Comparison of ENCODE assay signal across 8 mouse cellular contexts in the genomic region with DNA sequence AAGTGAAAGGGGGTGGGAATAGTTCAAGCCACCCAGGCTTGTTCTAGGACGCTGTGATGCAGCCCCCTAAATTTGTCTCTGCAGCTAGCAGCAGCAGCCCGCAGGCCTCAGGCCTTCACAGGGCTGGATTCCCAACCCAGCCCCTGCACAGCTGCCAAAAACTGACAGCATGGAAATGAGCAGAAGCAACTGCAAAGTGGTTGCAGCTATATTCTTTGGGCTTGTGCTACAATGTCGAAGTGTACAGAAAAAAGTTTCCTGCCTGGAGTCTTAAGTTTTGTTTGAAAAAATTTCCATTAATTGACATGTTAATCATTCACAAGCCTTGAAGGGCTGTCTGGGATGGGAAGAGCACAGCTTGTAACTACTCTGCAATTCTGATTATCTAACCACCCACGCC.
DNase-seq lines count a peak whose midpoint lies in the region; ATAC-seq and TF ChIP-seq lines count a peak whose summit lies in the region.
"Had no signal": no experiment of that assay in that cellular context is flagged by ENCODE, and none has a peak within 500 bp of the region (broad histone marks: within the 10 kb centered on the region; RNA-seq: fewer than 3 reads in every experiment).

No protein-coding gene starts in this region.

- no peak overlapping the region for H3K4me2 ChIP-seq in kidney, embryonic 15.5 days
- H3K4me2 ChIP-seq: heart, embryonic 13.5 days had no signal

- H3K4me1 ChIP-seq in ES-E14 (ENCODE audit: control insufficient read depth in 2 of 2, insufficient read depth in 2 of 2, low read length in 2 of 2, poor library complexity in 1 of 2): no peaks in the 10 kb centered on the region
- peaks cover 15% of the 10 kb centered on the region for H3K4me1 ChIP-seq in kidney, embryonic 15.5 days

- WGBS in kidney, embryonic 15.5 days: 23% methylated on average over 4 of the region's 4 CpGs

- H3K9ac ChIP-seq in ES-E14 (ENCODE audit: insufficient read depth, low read depth, low read length, poor library complexity, severe bottlenecking): no peak overlapping the region
- H3K9ac ChIP-seq in kidney, embryonic 15.5 days: no peak overlapping the region
- H3K9ac ChIP-seq: heart, embryonic 13.5 days had no signal

- H3K36me3 ChIP-seq in ES-E14 (ENCODE audit: control insufficient read depth, insufficient read depth, low read length, poor library complexity, severe bottlenecking): no peaks in the 10 kb centered on the region
- H3K36me3 ChIP-seq in kidney, embryonic 15.5 days: no peaks in the 10 kb centered on the region
- H3K36me3 ChIP-seq: heart, embryonic 13.5 days had no signal

- no peak overlapping the region for H3K4me3 ChIP-seq in ES-E14 (ENCODE audit: insufficient read depth in 1 of 2, low read depth in 1 of 2, low read length in 2 of 2, poor library complexity in 1 of 2, severe bottlenecking in 1 of 2)
- H3K4me3 ChIP-seq in kidney, embryonic 15.5 days (replicated peaks): no peak overlapping the region
- H3K4me3 ChIP-seq: heart, embryonic 13.5 days had no signal

- ATAC-seq in kidney, embryonic 15.5 days (replicated peaks; ENCODE audit: low FRiP score): peak; percentile 66

- in situ Hi-C loops in ES-E14 (cut with MboI; ENCODE audit: low sequenced_read_pairs in 2 of 2, unreplicated experiment in 2 of 2): no loop called here

- DNase-seq in left cerebral cortex, postnatal 10 days (ENCODE audit: extremely low spot score in 1 of 2, low spot score in 2 of 2): peak; percentile 7 to 24
- no peak for DNase-seq in left cerebral cortex, adult 18-20 months (ENCODE audit: low spot score in 2 of 2)
- DNase-seq in ES-E14 (ENCODE audit: low read depth, low spot score) (peak; percentile 2), ZHBTc4 (ENCODE audit: low read depth, low spot score) (peak; percentile 23)
- no peak for DNase-seq in spleen, adult 12 weeks (ENCODE audit: low spot score)
- no peak for DNase-seq in spleen, postnatal 10 days (ENCODE audit: low spot score in 2 of 2)

- H3K27ac ChIP-seq in ES-E14 (ENCODE audit: insufficient read depth, low read depth, low read length, poor library complexity, severe bottlenecking): no peak overlapping the region
- H3K27ac ChIP-seq in kidney, embryonic 15.5 days: peak overlapping the region; percentile 75
- H3K27ac ChIP-seq: heart, embryonic 13.5 days had no signal

- intact Hi-C loops in left cerebral cortex, postnatal 10 days (cut with DNase I): no loop called here

- H3K9me3 ChIP-seq in ES-E14 (ENCODE audit: control insufficient read depth, insufficient read depth, low read depth, low read length): no peaks in the 10 kb centered on the region
- no peaks in the 10 kb centered on the region for H3K9me3 ChIP-seq in kidney, embryonic 15.5 days (replicated peaks)
- H3K9me3 ChIP-seq: heart, embryonic 13.5 days had no signal

- H3K27me3 ChIP-seq in kidney, embryonic 15.5 days: no peaks in the 10 kb centered on the region
- H3K27me3 ChIP-seq: heart, embryonic 13.5 days had no signal

TF ChIP-seq in ES-E14, 5 proteins besides CTCF, POLR2A, EP300 and RAD21:
- TF ChIP-seq MAFK (IDR thresholded peaks at IDR 0.05; ENCODE audit: insufficient read depth, low read depth, low read length) (no peak), HCFC1 (IDR thresholded peaks at IDR 0.05; ENCODE audit: borderline replicate concordance, insufficient read depth, low read length) (no peak), ZNF384 (IDR thresholded peaks at IDR 0.05; ENCODE audit: low read depth, low read length) (no peak)
TF ChIP-seq in ES-E14: peak in this region for 0.

Comparison
In these comparisons a context has a peak if more than half of its experiments do, and no peak if none do; other contexts are left out.
1. DNase-seq: peak in left cerebral cortex, postnatal 10 days (2 of 2), ES-E14 (single experiment) and ZHBTc4 (single experiment); none in left cerebral cortex, adult 18-20 months (0 of 2), spleen, adult 12 weeks (single experiment) and spleen, postnatal 10 days (0 of 2).